Mouse (Mus musculus): ENCODE results near the gene Cilp. TPM values are rescaled to one million over a fixed set of nuclear protein-coding genes. Genes with fewer than 3 reads are reported as not detected.

Gene Cilp
- total RNA-seq, 1 experiment, result 0.09 TPM

DNA sequence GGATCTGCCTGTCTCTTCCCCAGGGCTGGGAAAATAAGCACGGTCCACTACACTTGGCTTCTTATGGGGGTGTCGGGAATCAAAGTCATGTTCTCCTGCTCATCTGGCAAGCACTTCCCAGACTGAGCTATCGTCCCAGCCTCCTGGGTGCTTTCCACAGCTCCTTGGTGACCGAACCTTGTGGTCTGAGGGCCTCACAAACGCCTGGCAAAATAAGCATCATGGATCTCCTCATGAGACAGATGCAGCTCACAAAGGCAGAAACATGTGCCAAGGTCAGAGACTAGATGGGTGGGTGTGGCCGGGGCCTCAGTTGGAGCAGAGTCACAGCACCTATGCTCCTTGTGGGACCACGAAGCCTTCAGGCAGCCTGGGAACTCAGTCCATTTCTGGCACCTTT, 5.6 kb upstream of the Cilp start:
- Histone ChIP-seq H3K9me3 (ENCODE audit: control insufficient read depth, insufficient read depth, low read depth, low read length) (no peaks in the 10 kb centered on the region), H3K4me1 (ENCODE audit: control insufficient read depth in 2 of 2, insufficient read depth in 2 of 2, low read length in 2 of 2, poor library complexity in 1 of 2) (peaks cover 3 to 10% of the 10 kb centered on the region in 2 experiments; a peak in 3 of 4 replicates), H3K9ac (ENCODE audit: insufficient read depth, low read depth, low read length, poor library complexity, severe bottlenecking) (no peak overlapping the region), H3K27ac (ENCODE audit: insufficient read depth, low read depth, low read length, poor library complexity, severe bottlenecking) (no peak overlapping the region), H3K36me3 (ENCODE audit: control insufficient read depth, insufficient read depth, low read length, poor library complexity, severe bottlenecking) (no peaks in the 10 kb centered on the region), H3K4me3 (ENCODE audit: insufficient read depth in 1 of 2, low read depth in 1 of 2, low read length in 2 of 2, poor library complexity in 1 of 2, severe bottlenecking in 1 of 2) (no peak overlapping the region)
- DNase-seq (ENCODE audit: low read depth, low spot score), result no peak
- TF ChIP-seq ZC3H11A (IDR thresholded peaks at IDR 0.05; ENCODE audit: borderline replicate concordance, low read depth, low read length) (no peak), HCFC1 (IDR thresholded peaks at IDR 0.05; ENCODE audit: borderline replicate concordance, insufficient read depth, low read length) (no peak), CHD2 (IDR thresholded peaks at IDR 0.05; ENCODE audit: low read depth, low read length) (no peak), MAFK (IDR thresholded peaks at IDR 0.05; ENCODE audit: insufficient read depth, low read depth, low read length) (no peak), ZNF384 (IDR thresholded peaks at IDR 0.05; ENCODE audit: low read depth, low read length) (no peak)
- in situ Hi-C loops (cut with MboI; ENCODE audit: low sequenced_read_pairs in 2 of 2, unreplicated experiment in 2 of 2), result no loop called here

DNA sequence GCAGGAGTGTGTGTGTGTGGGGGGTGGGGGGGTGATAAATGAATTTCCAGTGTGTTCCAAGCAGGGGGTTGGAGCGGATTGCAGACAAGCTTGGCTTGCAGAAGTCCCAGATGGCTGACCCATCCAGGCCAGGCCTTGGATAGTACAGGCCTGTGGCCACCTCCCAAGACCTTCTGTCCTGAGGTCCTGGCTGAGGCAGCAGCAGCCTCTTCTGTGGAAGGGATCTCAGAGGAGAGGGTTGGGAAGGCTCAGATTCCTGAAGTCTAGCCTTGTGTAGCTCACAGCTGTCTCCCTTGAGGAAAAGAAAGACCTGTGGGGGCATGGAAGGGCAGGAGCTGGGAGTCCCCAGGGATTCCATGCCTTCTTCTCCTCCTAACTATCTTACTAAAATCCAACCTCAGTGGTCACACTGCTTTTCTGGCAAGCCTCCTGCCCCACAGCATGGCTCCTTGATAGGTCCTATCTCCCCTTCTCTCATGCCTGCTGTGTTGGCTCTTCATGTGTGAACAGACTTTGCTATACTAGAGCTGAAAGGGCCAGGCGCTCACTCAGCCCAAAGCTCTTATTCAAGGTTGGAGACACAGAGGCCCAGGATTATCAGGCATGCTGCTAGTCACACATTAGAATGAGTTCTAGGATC, 3.3 kb upstream of the Cilp start:
- Histone ChIP-seq H3K4me1 (ENCODE audit: control insufficient read depth in 2 of 2, insufficient read depth in 2 of 2, low read length in 2 of 2, poor library complexity in 1 of 2) (peaks cover 3 to 4% of the 10 kb centered on the region in 2 experiments; a peak in 3 of 4 replicates), H3K27ac (ENCODE audit: insufficient read depth, low read depth, low read length, poor library complexity, severe bottlenecking) (no peak overlapping the region), H3K36me3 (ENCODE audit: control insufficient read depth, insufficient read depth, low read length, poor library complexity, severe bottlenecking) (no peaks in the 10 kb centered on the region), H3K9ac (ENCODE audit: insufficient read depth, low read depth, low read length, poor library complexity, severe bottlenecking) (no peak overlapping the region), H3K4me3 (ENCODE audit: insufficient read depth in 1 of 2, low read depth in 1 of 2, low read length in 2 of 2, poor library complexity in 1 of 2, severe bottlenecking in 1 of 2) (no peak overlapping the region), H3K9me3 (ENCODE audit: control insufficient read depth, insufficient read depth, low read depth, low read length) (no peaks in the 10 kb centered on the region)
- TF ChIP-seq HCFC1 (IDR thresholded peaks at IDR 0.05; ENCODE audit: borderline replicate concordance, insufficient read depth, low read length) (no peak), ZC3H11A (IDR thresholded peaks at IDR 0.05; ENCODE audit: borderline replicate concordance, low read depth, low read length) (no peak), CHD2 (IDR thresholded peaks at IDR 0.05; ENCODE audit: low read depth, low read length) (no peak), MAFK (IDR thresholded peaks at IDR 0.05; ENCODE audit: insufficient read depth, low read depth, low read length) (no peak), ZNF384 (IDR thresholded peaks at IDR 0.05; ENCODE audit: low read depth, low read length) (no peak)
- in situ Hi-C loops (cut with MboI; ENCODE audit: low sequenced_read_pairs in 2 of 2, unreplicated experiment in 2 of 2), result no loop called here
- DNase-seq (ENCODE audit: low read depth, low spot score), result no peak

DNA sequence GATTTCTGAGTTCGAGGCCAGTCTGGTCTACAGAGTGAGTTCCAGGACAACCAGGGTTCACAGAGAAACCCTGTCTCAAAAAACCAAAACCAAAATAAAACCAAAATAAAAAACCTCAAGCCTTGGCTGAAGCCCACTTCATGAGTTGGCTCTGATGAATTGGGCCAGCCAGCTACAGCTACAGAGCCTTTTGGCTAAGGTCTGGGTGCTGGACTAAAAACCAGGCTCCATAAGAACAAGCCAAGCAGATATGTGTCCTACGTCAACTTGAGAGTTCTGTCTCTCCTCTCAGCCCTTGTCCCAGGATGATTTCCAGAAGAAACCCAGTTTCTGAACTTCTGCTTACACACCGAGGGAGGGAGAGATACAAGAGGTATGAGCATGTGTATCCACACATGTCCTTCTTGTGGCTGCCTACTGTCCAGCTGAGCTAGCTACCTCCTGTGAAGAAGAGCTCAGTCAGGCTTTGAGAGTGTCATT, 2.3 kb upstream of the Cilp start:
- Histone ChIP-seq H3K27ac (ENCODE audit: insufficient read depth, low read depth, low read length, poor library complexity, severe bottlenecking) (no peak overlapping the region), H3K4me1 (ENCODE audit: control insufficient read depth in 2 of 2, insufficient read depth in 2 of 2, low read length in 2 of 2, poor library complexity in 1 of 2) (peaks cover 3 to 4% of the 10 kb centered on the region in 2 experiments; a peak in 3 of 4 replicates), H3K4me3 (ENCODE audit: insufficient read depth in 1 of 2, low read depth in 1 of 2, low read length in 2 of 2, poor library complexity in 1 of 2, severe bottlenecking in 1 of 2) (no peak overlapping the region), H3K9ac (ENCODE audit: insufficient read depth, low read depth, low read length, poor library complexity, severe bottlenecking) (no peak overlapping the region), H3K36me3 (ENCODE audit: control insufficient read depth, insufficient read depth, low read length, poor library complexity, severe bottlenecking) (no peaks in the 10 kb centered on the region), H3K9me3 (ENCODE audit: control insufficient read depth, insufficient read depth, low read depth, low read length) (no peaks in the 10 kb centered on the region)
- in situ Hi-C loops (cut with MboI; ENCODE audit: low sequenced_read_pairs in 2 of 2, unreplicated experiment in 2 of 2), result no loop called here
- DNase-seq (ENCODE audit: low read depth, low spot score), result no peak
- TF ChIP-seq ZNF384 (IDR thresholded peaks at IDR 0.05; ENCODE audit: low read depth, low read length) (no peak), HCFC1 (IDR thresholded peaks at IDR 0.05; ENCODE audit: borderline replicate concordance, insufficient read depth, low read length) (no peak), CHD2 (IDR thresholded peaks at IDR 0.05; ENCODE audit: low read depth, low read length) (no peak), MAFK (IDR thresholded peaks at IDR 0.05; ENCODE audit: insufficient read depth, low read depth, low read length) (no peak), ZC3H11A (IDR thresholded peaks at IDR 0.05; ENCODE audit: borderline replicate concordance, low read depth, low read length) (no peak)

DNA sequence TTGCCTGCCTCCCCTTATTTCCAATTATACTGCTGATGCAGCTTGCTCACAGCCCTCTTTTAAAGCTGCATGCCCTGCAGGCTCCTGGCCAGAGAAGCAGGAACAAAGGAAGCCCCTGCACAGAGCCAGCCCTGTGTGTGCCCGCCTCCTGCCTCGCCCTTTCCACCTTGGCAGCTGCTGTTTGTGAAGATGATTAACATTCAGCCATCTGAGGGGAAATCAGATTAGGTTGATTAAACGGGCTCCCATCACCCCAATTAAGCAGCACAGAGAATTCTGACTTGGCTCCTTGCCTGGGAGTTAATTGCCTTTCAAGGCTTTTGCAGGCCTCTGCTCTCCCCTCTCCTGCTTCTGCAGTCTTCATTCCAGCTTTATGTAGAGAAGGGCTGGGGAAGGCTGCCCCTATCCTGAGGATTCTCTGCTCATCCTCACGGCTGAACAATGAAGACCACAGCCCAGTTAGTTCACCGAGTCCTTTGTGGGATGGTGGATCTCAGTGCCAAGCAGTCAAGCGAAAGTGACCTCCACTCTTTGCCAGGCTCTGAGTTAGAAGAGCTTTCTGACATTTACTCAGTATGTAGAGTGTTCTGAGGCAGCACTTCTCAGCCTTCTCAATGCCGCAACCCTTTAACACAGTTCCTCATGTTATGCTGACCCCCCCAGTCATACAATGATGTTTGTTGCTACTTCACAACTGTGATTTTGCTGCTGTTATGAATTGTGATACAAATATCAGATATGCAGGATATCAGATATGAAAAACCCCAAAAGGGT, 2.9 kb downstream of the Cilp start:
- H3K9ac ChIP-seq (ENCODE audit: insufficient read depth, low read depth, low read length, poor library complexity, severe bottlenecking), result no peak overlapping the region
- no peak overlapping the region for H3K27ac ChIP-seq (ENCODE audit: insufficient read depth, low read depth, low read length, poor library complexity, severe bottlenecking)
- no peak overlapping the region for H3K4me3 ChIP-seq (ENCODE audit: insufficient read depth in 1 of 2, low read depth in 1 of 2, low read length in 2 of 2, poor library complexity in 1 of 2, severe bottlenecking in 1 of 2)
- TF ChIP-seq HCFC1 (IDR thresholded peaks at IDR 0.05; ENCODE audit: borderline replicate concordance, insufficient read depth, low read length) (no peak), ZC3H11A (IDR thresholded peaks at IDR 0.05; ENCODE audit: borderline replicate concordance, low read depth, low read length) (no peak), MAFK (IDR thresholded peaks at IDR 0.05; ENCODE audit: insufficient read depth, low read depth, low read length) (no peak)
- in situ Hi-C loops (cut with MboI; ENCODE audit: low sequenced_read_pairs in 2 of 2, unreplicated experiment in 2 of 2), result no loop called here
- H3K36me3 ChIP-seq (ENCODE audit: control insufficient read depth, insufficient read depth, low read length, poor library complexity, severe bottlenecking), result no peaks in the 10 kb centered on the region
- H3K4me1 ChIP-seq (ENCODE audit: control insufficient read depth in 2 of 2, insufficient read depth in 2 of 2, low read length in 2 of 2, poor library complexity in 1 of 2), result 0 out of 4 replicates have a peak, but pooled peaks cover 0 to 4% of the 10 kb centered on the region in 2 experiments
- DNase-seq (ENCODE audit: low read depth, low spot score), result no peak
- no peaks in the 10 kb centered on the region for H3K9me3 ChIP-seq (ENCODE audit: control insufficient read depth, insufficient read depth, low read depth, low read length)
